Mouse (Mus musculus): ENCODE data around the gene BC028528. TPM values are rescaled to one million over a fixed set of nuclear protein-coding genes. Genes with fewer than 3 reads are reported as not detected.
"Not testable (repeated sequence)": the region's sequence is repeated elsewhere in the genome, so short reads cannot be mapped to it uniquely, and the experiment has no call there.

BC028528 gene
- polyA plus RNA-seq, 1 experiment from 2014 or later, result 10.2 TPM

DNA sequence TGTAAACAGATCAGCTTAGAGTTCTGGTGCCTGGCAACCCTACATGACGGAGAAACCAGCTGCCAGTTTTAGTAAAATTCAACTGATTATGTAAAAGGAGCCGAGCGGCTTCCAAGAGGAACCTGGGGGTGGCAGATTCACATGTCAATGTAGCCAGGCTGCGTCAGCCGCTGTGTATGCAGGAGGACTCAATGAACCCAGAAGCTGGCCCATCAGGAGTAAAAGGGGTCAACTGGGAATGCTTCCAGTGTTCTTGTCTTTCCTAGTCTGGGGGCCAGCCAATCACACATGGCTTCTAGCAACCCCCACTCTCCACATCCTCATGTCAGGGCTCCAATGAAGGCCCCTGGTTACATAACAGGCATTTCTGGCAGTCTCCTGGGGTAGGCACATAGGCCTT is 26.8 kb downstream of the BC028528 start:
- no peaks in the 10 kb centered on the region for H3K4me1 ChIP-seq
- no peak overlapping the region for H3K4me3 ChIP-seq
- no peak overlapping the region for H3K4me2 ChIP-seq (replicated peaks)
- no peak overlapping the region for H3K9ac ChIP-seq (replicated peaks)
- no peaks in the 10 kb centered on the region for H3K9me3 ChIP-seq
- H3K36me3 ChIP-seq, result peaks cover 56% of the 10 kb centered on the region
- ATAC-seq (ENCODE audit: low FRiP score, low read depth), result no peak
- no peak overlapping the region for H3K27ac ChIP-seq (replicated peaks)
- WGBS, result 90% methylated on average over 5 of the region's 5 CpGs
- no peaks in the 10 kb centered on the region for H3K27me3 ChIP-seq

DNA sequence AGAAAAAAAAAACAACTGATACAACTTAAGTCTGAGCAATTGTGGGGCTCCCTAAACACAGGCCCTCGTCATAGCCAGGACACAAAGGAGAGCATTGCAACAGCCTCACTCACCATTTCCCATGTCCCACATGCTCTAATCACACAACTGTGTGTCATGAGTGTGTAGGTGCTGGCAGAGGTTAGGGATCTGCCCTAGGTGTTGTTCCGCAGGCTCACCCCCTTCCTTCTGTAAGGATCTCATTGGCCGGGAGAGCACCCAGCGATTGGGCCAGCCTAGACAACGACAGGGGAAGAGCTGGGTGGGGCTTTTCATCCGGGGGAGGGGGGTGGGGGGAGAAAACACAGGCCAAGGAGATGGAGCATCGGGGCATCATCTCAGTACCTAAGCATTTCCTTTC is 28.2 kb downstream of the BC028528 start:
- Histone ChIP-seq H3K9ac (replicated peaks) (no peak overlapping the region), H3K9me3 (no peaks in the 10 kb centered on the region), H3K36me3 (peaks cover 44% of the 10 kb centered on the region), H3K4me1 (no peaks in the 10 kb centered on the region), H3K4me2 (replicated peaks) (no peak overlapping the region), H3K27me3 (no peaks in the 10 kb centered on the region), H3K27ac (replicated peaks) (no peak overlapping the region), H3K4me3 (no peak overlapping the region)
- no peak for ATAC-seq (ENCODE audit: low FRiP score, low read depth)
- WGBS, result 77% methylated on average over 7 of the region's 7 CpGs

DNA sequence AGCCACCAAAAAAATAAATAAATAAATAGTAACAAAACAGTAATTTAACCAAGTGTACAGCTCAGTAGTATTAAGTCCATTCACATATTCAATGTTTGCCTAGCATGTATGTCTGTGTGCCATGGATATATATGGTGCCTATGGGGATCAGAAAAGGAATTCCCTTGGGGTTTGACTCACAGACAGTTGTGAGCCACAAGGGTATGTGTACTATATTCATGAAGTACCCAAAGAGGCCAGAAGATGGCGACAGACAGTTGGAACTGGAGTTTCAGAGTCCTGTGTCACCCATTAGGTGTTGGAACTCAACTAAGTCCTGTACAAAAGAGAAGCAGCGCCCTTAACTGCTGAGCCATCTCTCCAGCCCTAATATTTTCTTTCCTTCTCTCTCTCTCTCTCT is 30.0 kb downstream of the BC028528 start:
- Histone ChIP-seq H3K4me3 (no peak overlapping the region), H3K27ac (replicated peaks) (no peak overlapping the region), H3K9ac (replicated peaks) (no peak overlapping the region), H3K4me2 (replicated peaks) (no peak overlapping the region), H3K27me3 (no peaks in the 10 kb centered on the region), H3K9me3 (no peaks in the 10 kb centered on the region), H3K36me3 (peaks cover 35% of the 10 kb centered on the region), H3K4me1 (no peaks in the 10 kb centered on the region)
- 41% methylated on average over 2 of the region's 2 CpGs for WGBS
- ATAC-seq (ENCODE audit: low FRiP score, low read depth), result no peak

DNA sequence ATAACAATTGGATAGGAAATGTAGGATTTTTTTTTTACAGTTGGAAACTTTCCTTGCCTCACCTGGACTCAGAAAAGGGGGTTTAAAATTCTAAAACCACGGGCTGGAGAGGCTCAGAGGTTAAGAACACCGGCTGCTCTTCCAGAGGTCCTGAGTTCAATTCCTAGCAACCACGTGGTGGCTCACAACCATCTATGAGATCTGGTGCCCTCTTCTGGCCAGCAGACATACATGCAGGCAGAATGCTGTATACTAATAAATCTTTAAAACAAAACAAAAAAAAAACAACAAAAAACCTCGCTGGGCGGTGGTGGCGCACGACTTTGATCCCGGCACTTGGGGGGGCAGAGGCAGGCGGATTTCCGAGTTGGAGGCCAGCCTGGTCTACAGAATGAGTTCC is 30.6 kb downstream of the BC028528 start:
- Histone ChIP-seq H3K27ac (replicated peaks) (no peak overlapping the region), H3K9me3 (no peaks in the 10 kb centered on the region), H3K9ac (replicated peaks) (no peak overlapping the region), H3K27me3 (no peaks in the 10 kb centered on the region), H3K4me1 (0 out of 2 replicates have a peak, but pooled peaks cover under 1% of the 10 kb centered on the region), H3K36me3 (peaks cover 31% of the 10 kb centered on the region), H3K4me2 (replicated peaks) (no peak overlapping the region), H3K4me3 (no peak overlapping the region)
- ATAC-seq (ENCODE audit: low FRiP score, low read depth), result no peak
- WGBS, result 74% methylated on average over 10 of the region's 10 CpGs

DNA sequence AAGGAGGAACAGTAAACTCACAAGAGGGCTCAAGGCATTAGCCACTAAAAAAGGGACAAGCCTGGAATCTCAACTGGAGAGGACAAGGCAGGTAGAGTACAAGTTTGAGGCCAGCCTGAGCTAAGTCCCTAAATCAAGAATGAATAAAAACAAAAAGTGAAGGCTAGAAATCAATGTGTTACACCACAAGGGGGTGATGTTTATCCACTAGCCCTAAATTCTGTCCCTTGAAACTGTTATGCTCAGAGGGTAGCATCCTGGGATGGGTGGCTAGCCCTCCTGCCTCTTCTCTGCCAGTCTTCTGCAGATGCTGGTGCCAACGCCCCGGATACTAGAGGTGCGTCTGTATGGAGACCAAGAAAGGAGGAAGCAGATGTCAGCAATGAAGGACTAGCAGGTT is 31.5 kb downstream of the BC028528 start:
- H3K9ac ChIP-seq (replicated peaks), result no peak overlapping the region
- H3K27ac ChIP-seq (replicated peaks), result no peak overlapping the region
- 86% methylated on average over 3 of the region's 3 CpGs for WGBS
- H3K27me3 ChIP-seq, result no peaks in the 10 kb centered on the region
- H3K4me3 ChIP-seq, result no peak overlapping the region
- H3K36me3 ChIP-seq, result peaks cover 24% of the 10 kb centered on the region
- H3K4me2 ChIP-seq (replicated peaks), result no peak overlapping the region
- H3K9me3 ChIP-seq, result no peaks in the 10 kb centered on the region
- H3K4me1 ChIP-seq, result 0 out of 2 replicates have a peak, but pooled peaks cover 3% of the 10 kb centered on the region
- no peak for ATAC-seq (ENCODE audit: low FRiP score, low read depth)

DNA sequence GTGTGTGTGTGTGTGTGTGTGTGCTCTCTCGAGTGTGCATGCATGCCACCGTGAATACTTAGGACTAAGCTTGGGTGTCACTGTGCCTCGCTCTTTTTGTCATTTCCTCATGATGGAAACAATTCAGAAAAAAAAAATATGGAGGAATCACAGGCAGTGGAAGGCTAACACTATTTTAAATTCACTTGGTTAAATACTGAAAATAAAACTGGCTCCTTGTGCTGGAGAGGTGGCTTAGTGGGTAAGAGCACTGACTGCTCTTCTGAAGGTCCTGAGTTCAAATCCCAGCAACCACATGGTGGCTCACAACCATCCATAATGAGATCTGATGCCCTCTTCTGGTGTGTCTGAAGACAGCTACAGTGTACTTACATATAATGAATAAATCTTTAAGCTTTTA is 33.5 kb downstream of the BC028528 start:
- not testable (repeated sequence) for H3K9me3 ChIP-seq; ATAC-seq (ENCODE audit: low FRiP score, low read depth); H3K9ac ChIP-seq (replicated peaks); H3K4me3 ChIP-seq; H3K4me2 ChIP-seq (replicated peaks); H3K4me1 ChIP-seq; H3K27me3 ChIP-seq; H3K27ac ChIP-seq (replicated peaks)
- WGBS, result 83% methylated on average over 3 of the region's 3 CpGs
- peaks cover 14% of the 10 kb centered on the region for H3K36me3 ChIP-seq

DNA sequence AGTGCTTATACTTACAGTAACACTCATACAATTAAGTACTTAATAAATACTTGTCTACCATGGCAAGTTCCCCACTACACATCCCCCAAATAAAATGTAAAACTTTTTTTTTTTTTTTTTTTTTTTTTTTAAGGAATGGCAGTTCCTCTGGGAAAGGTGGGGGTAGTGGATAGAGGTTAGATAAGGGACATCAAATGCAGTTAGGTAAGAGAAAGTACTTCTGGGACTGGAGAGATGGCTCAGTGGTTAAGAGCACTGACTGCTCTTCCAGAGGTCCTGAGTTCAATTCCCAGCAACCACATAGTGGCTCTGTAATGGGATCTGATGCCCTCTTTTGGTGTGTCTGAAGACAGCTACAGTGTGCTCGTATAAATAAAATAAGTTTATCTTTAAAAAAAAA is 34.8 kb downstream of the BC028528 start:
- WGBS, result 81% methylated on average over 1 of the region's 1 CpGs
- H3K36me3 ChIP-seq, result peaks cover 18% of the 10 kb centered on the region
- not testable (repeated sequence) for H3K9me3 ChIP-seq; H3K4me1 ChIP-seq; ATAC-seq (ENCODE audit: low FRiP score, low read depth); H3K9ac ChIP-seq (replicated peaks); H3K27me3 ChIP-seq; H3K4me2 ChIP-seq (replicated peaks); H3K4me3 ChIP-seq; H3K27ac ChIP-seq (replicated peaks)

DNA sequence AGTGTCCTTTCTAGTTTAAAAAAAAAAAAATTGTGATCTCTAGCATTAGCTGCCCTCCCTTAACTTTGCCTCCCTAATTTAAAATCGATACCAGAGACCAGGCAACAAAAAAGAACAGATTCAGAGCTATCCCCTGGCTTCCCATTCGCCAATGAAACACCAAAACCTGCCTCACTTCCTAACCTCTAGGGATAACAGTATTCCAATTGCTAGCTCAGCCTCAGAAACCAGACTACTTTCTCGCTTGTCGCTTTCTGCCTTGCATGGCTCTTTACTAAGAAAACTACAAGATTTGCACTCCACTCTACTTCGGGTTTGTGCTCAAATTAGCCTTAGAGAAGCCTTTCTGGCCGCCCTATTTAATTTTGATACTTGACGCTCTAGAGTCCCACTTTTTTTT is 35.7 kb downstream of the BC028528 start:
- Histone ChIP-seq H3K36me3 (peaks cover 21% of the 10 kb centered on the region), H3K4me3 (peak overlapping the region; percentile 89), H3K9me3 (no peaks in the 10 kb centered on the region), H3K27me3 (no peaks in the 10 kb centered on the region), H3K9ac (replicated peaks) (peak overlapping the region; percentile 92), H3K4me2 (replicated peaks) (peak overlapping the region; percentile 84), H3K27ac (replicated peaks) (peak overlapping the region; percentile 63), H3K4me1 (peaks cover 9% of the 10 kb centered on the region)
- peak; percentile 23; the same call in 1 of the 2 replicates for ATAC-seq (ENCODE audit: low FRiP score, low read depth)
- WGBS, result 24% methylated on average over 7 of the region's 7 CpGs

DNA sequence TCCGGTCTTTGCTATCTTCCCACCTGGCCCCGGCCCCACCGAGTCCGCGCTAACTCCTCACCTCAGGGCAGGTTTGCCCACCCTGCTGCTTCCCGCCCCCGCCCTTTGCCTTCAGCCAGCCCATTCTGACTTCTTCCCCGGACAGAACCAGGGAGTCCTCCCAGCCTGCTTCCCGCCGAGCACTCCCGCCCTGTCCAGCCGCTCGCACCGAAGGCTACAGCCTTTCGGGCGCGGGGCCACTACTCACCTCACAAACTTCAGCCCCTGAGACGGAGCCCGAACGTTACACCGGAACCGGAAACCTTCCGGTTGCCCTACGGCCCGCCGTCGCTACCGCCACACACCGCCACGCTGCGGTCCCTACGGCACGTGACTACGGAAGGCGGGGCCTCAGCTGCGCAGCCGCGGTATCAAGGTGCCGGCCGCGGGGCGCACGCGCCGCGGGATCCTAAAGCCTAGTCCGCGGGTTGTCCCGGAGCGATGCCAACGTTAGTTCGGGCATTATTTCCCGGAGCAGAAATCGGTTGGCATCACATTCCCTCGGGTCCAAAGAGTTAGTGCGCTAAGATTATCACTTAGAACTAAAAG is 36.2 kb downstream of the BC028528 start, which contains the start of gene Prpf3:
Prpf3 (minus strand) TSS at position 384 of the 588 bp plus-strand sequence.
- Histone ChIP-seq H3K27ac (replicated peaks) (peak within 1 kb of the TSS; percentile 63), H3K4me1 (peaks cover 9% of the 10 kb centered on the region), H3K36me3 (peaks cover 27% of the 10 kb centered on the region), H3K4me3 (peak within 1 kb of the TSS; percentile 89), H3K9ac (replicated peaks) (peak within 1 kb of the TSS; percentile 92), H3K27me3 (no peaks in the 10 kb centered on the region), H3K4me2 (replicated peaks) (peak within 1 kb of the TSS; percentile 84), H3K9me3 (no peaks in the 10 kb centered on the region)
- WGBS, result under 1% methylated on average over 56 of the region's 56 CpGs
- peak; percentile 97 for ATAC-seq (ENCODE audit: low FRiP score, low read depth)

DNA sequence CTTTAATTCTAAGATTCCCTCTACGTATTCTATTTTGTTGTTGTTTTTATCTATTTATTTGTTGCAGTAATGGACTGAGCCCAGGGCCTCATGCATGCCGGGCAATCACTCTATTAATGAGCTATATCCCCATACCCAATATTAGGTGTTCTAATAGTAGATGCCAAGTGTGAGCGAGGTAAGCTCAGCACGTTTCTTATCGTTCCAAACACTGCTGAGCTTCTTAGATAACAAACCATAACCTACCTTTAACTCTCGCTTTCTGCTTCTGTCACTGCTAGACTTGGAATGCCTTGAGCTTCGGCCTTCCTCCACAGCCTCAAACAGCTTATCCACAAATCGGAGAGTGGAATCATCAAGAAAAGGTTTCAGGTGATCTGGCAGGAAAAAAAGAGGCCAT is 40.5 kb downstream of the BC028528 start:
- H3K36me3 ChIP-seq, result peaks cover 68% of the 10 kb centered on the region
- no peak for ATAC-seq (ENCODE audit: low FRiP score, low read depth)
- H3K4me3 ChIP-seq, result no peak overlapping the region
- H3K4me1 ChIP-seq, result peaks cover 9% of the 10 kb centered on the region
- H3K9ac ChIP-seq (replicated peaks), result no peak overlapping the region
- H3K9me3 ChIP-seq, result no peaks in the 10 kb centered on the region
- H3K27me3 ChIP-seq, result no peaks in the 10 kb centered on the region
- 93% methylated on average over 8 of the region's 8 CpGs for WGBS
- H3K27ac ChIP-seq (replicated peaks), result no peak overlapping the region
- no peak overlapping the region for H3K4me2 ChIP-seq (replicated peaks)

DNA sequence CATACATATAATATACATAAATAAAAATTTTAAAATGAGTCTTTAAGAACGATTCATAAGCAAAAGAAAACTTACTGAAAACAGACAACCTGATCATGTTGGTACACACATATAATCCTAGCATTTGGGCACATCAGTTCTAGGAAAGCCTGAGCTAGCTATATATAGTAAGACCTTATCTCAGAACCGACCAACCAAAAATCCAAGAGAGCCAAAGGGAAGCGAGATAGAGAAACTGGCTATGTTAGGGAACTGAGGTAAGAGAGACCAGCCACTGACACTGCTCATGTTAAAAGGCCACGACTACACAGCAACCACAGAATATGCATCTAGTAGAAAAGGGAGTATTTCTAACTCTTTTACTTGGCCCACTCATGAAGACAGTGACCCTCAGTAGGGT is 41.2 kb downstream of the BC028528 start:
- Histone ChIP-seq H3K4me3 (no peak overlapping the region), H3K27me3 (no peaks in the 10 kb centered on the region), H3K4me1 (peaks cover 7% of the 10 kb centered on the region), H3K27ac (replicated peaks) (no peak overlapping the region), H3K36me3 (peaks cover 75% of the 10 kb centered on the region), H3K9me3 (no peaks in the 10 kb centered on the region), H3K9ac (replicated peaks) (no peak overlapping the region), H3K4me2 (replicated peaks) (no peak overlapping the region)
- WGBS, result 85% methylated on average over 4 of the region's 4 CpGs
- ATAC-seq (ENCODE audit: low FRiP score, low read depth), result no peak

DNA sequence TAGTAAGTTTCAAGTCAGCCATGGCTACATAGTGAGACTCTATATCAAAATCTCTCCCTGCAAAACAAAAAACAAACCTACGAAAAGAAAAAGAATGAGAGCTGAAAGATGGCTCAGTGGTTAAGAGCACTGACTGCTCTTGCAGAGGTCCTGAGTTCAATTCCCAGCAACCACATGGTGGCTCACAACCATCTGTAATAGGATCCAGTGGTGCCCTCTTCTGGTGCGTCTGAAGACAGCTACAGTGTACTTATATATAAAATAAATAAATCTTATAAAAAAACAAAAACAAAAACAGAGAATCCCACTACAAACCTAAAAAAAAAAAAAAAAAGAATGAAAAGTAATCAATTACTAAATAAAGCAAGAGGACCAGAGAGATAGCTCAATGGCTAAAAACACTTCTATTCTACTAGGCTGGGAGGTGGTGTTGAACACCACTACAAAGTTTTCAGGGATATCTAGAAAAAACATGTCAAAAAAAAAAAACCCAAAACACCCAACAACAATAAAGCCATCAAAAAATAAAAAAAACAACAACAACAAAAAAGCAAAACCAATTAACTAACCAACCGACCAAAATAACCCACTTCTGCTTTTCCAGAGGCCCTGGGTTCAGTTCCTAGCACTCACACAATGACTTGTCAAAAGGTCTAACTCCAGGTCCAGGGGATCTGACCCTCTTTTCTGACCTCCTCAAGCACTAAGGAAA is 49.1 kb downstream of the BC028528 start:
- H3K4me2 ChIP-seq (replicated peaks), result no peak overlapping the region
- no peaks in the 10 kb centered on the region for H3K27me3 ChIP-seq
- H3K9me3 ChIP-seq, result no peaks in the 10 kb centered on the region
- no peak overlapping the region for H3K4me3 ChIP-seq
- H3K9ac ChIP-seq (replicated peaks), result no peak overlapping the region
- ATAC-seq (ENCODE audit: low FRiP score, low read depth), result no peak
- WGBS, result 84% methylated on average over 3 of the region's 3 CpGs
- H3K27ac ChIP-seq (replicated peaks), result no peak overlapping the region
- peaks cover 91% of the 10 kb centered on the region for H3K36me3 ChIP-seq
- no peaks in the 10 kb centered on the region for H3K4me1 ChIP-seq
